Mouse (Mus musculus): ENCODE measurements at regions not wholly inside any gene's neighbourhood (a gene's known extent, or its start where the extent isn't known, plus 50 kb on each side); places are given as distances from the start of the nearest gene placed in this dataset.

DNA sequence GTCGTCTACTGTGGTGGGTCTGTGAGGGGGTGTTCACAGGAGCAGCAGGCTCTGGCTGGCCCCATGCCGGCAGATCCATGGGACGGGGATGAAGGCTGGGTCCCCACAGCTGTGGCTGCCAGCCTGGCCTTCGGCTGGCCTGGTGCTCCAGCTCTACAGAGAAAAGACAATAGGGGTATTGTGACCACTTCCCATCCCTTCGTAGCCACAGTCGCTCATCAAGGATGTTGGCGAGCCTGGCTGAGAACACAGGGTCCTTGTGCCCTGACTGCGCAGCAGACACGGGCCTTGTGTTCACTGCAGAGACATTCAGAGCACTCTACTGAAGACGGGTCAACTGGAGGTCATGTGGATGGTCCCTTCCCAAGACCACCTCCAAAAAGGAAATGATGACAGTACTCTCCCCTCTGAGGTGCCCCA lies 102.4 kb upstream of the 1700021F07Rik start:
- Histone ChIP-seq H3K27ac (ENCODE audit: low read depth, low read length) (no peak overlapping the region), H3K4me3 (ENCODE audit: low read depth, low read length) (no peak overlapping the region), H3K36me3 (ENCODE audit: control insufficient read depth, insufficient read depth, low read length) (no peaks in the 10 kb centered on the region), H3K9ac (ENCODE audit: low read length) (no peak overlapping the region), H3K4me2 (no peak overlapping the region), H3K27me3 (ENCODE audit: control insufficient read depth, insufficient read depth, low read length) (no peaks in the 10 kb centered on the region), H3K9me3 (ENCODE audit: control insufficient read depth, low read length) (no peaks in the 10 kb centered on the region), H3K4me1 (ENCODE audit: control insufficient read depth, insufficient read depth, low read length) (no peaks in the 10 kb centered on the region)
- no peak for DNase-seq (ENCODE audit: low spot score, missing footprints)
- WGBS = 80% methylated on average over 10 of the region's 10 CpGs
- ATAC-seq (ENCODE audit: low FRiP score) = no peak

DNA sequence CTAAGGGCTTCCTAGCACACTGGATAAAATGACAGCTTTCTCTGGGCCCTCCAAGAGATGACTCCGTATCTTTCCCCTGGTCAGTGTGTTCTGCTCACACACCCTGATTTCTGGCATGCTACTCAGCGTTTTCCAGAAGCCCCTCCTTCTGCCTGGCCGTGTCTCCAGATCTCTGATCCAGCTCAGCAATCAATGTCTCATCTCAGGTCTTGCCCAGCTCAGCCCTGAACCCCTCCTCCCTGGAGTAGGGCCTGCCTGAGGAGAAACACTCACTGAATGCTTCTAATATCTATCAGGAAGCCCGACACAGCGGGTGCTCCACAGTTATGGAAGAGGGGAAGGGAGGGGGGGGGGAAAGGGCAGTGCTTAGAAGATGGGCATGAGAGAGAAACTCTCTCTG lies 101.9 kb upstream of the 1700021F07Rik start:
- Histone ChIP-seq H3K36me3 (ENCODE audit: control insufficient read depth, insufficient read depth, low read length) (no peaks in the 10 kb centered on the region), H3K9me3 (ENCODE audit: control insufficient read depth, low read length) (no peaks in the 10 kb centered on the region), H3K4me2 (no peak overlapping the region), H3K27me3 (ENCODE audit: control insufficient read depth, insufficient read depth, low read length) (no peaks in the 10 kb centered on the region), H3K9ac (ENCODE audit: low read length) (no peak overlapping the region), H3K4me3 (ENCODE audit: low read depth, low read length) (no peak overlapping the region), H3K4me1 (ENCODE audit: control insufficient read depth, insufficient read depth, low read length) (no peaks in the 10 kb centered on the region), H3K27ac (ENCODE audit: low read depth, low read length) (no peak overlapping the region)
- DNase-seq (ENCODE audit: low spot score, missing footprints) (no peak), ATAC-seq (ENCODE audit: low FRiP score) (no peak)
- 85% methylated on average over 5 of the region's 5 CpGs for WGBS

DNA sequence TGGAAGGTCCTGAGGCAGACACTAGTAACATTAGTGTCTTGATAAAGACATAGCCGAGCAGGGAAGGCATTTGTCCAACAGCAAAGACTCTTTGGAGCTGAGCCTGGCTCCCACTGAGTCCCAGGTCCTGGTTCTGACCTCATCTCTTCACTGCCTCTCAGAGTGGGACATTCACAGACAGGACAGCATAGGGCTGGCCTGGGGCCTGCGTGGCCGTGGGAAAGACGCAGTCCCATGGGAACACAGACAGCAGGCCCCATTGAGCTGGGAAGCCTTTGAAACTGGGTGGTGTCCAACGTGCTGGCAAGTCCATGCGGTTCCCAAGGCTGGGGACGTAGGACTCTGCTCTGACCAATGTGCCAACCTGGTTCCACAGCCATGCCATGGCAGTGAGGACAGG lies 97.5 kb upstream of the 1700021F07Rik start:
- Histone ChIP-seq H3K4me2 (no peak overlapping the region), H3K9me3 (ENCODE audit: control insufficient read depth, low read length) (no peaks in the 10 kb centered on the region), H3K4me1 (ENCODE audit: control insufficient read depth, insufficient read depth, low read length) (peaks cover 6% of the 10 kb centered on the region), H3K4me3 (ENCODE audit: low read depth, low read length) (no peak overlapping the region), H3K9ac (ENCODE audit: low read length) (no peak overlapping the region), H3K27ac (ENCODE audit: low read depth, low read length) (no peak overlapping the region), H3K36me3 (ENCODE audit: control insufficient read depth, insufficient read depth, low read length) (no peaks in the 10 kb centered on the region), H3K27me3 (ENCODE audit: control insufficient read depth, insufficient read depth, low read length) (no peaks in the 10 kb centered on the region)
- WGBS = 90% methylated on average over 7 of the region's 7 CpGs
- ATAC-seq (ENCODE audit: low FRiP score) = no peak
- no peak for DNase-seq (ENCODE audit: low spot score, missing footprints)

DNA sequence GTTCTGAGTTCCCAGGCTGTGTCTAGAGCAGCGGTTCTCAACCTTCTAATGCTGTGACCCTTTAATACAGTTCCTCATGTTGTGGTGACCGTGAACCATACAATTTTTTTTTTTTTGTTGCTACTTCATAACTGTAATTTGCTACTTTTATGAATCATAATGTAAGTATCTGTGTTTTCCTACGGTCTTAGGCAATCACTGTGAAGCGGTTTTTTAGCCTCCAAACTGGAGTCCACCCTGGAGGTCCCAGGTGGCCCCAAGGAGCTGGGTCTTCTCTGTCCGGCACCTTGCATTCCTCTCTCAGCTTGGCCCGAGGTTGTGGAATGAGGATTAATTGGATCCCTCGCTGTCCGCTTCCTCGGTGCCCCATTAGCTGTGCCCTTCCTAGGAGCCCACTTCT lies 96.6 kb upstream of the 1700021F07Rik start:
- no peak for DNase-seq (ENCODE audit: low spot score, missing footprints)
- H3K4me3 ChIP-seq (ENCODE audit: low read depth, low read length) = no peak overlapping the region
- no peak for ATAC-seq (ENCODE audit: low FRiP score)

DNA sequence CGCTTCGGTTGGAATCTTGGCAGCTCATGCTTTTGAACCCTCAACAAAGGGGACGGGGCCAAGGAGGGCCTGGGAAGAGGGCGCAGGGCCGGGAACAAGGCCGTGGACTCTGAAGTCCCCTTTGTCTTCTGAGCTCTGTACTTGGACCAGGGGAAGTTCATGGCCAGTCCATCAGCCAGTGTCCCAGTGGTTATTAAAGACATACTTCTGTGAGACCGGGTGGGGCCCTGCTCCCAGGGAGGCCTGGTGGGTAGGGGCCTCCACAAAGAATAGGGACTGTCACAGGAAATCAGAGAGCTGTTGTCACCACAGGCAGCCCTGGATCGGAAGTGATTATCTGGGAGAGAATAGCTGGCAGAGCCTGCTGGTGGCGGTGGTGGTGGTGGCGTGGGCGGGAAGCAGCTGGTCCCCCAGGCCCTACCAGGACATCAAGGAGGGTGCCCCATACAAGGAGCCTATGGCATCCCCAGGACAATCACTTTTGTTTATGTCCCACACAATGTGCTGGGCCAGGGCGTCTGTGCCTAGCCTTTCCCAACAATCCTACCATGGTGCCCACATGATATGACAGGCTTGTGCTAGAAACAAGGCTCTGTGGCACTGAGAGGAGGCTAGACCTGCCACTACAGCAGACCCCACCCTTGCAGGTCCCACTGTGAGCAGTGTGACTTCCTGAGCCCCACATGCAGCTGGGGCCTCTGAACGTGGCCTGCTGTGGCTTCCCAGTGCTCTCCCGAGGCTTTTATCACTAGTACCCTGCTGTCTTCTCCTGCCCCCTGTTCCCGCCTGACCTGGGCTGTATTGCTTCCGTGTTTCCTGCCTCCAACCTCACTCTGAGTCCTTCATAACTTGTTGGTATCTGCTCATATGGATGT lies 96.0 kb upstream of the 1700021F07Rik start:
- Histone ChIP-seq H3K27ac (ENCODE audit: low read depth, low read length) (no peak overlapping the region), H3K27me3 (ENCODE audit: control insufficient read depth, insufficient read depth, low read length) (no peaks in the 10 kb centered on the region), H3K9ac (ENCODE audit: low read length) (no peak overlapping the region), H3K4me2 (no peak overlapping the region), H3K36me3 (ENCODE audit: control insufficient read depth, insufficient read depth, low read length) (no peaks in the 10 kb centered on the region), H3K4me3 (ENCODE audit: low read depth, low read length) (no peak overlapping the region), H3K9me3 (ENCODE audit: control insufficient read depth, low read length) (no peaks in the 10 kb centered on the region), H3K4me1 (ENCODE audit: control insufficient read depth, insufficient read depth, low read length) (peaks cover 6% of the 10 kb centered on the region)
- DNase-seq (ENCODE audit: low spot score, missing footprints) = no peak
- WGBS = 63% methylated on average over 16 of the region's 16 CpGs
- ATAC-seq (ENCODE audit: low FRiP score) = 0 out of 2 replicates have a peak, but pooled peaks have one; percentile 22

More for the DNA sequence above, 96.6 kb upstream of the 1700021F07Rik start:
- Histone ChIP-seq H3K27ac (ENCODE audit: low read depth, low read length) (no peak overlapping the region), H3K27me3 (ENCODE audit: control insufficient read depth, insufficient read depth, low read length) (no peaks in the 10 kb centered on the region), H3K4me2 (no peak overlapping the region), H3K4me1 (ENCODE audit: control insufficient read depth, insufficient read depth, low read length) (peaks cover 6% of the 10 kb centered on the region), H3K36me3 (ENCODE audit: control insufficient read depth, insufficient read depth, low read length) (no peaks in the 10 kb centered on the region), H3K9me3 (ENCODE audit: control insufficient read depth, low read length) (no peaks in the 10 kb centered on the region), H3K9ac (ENCODE audit: low read length) (no peak overlapping the region)
- 87% methylated on average over 9 of the region's 9 CpGs for WGBS

DNA sequence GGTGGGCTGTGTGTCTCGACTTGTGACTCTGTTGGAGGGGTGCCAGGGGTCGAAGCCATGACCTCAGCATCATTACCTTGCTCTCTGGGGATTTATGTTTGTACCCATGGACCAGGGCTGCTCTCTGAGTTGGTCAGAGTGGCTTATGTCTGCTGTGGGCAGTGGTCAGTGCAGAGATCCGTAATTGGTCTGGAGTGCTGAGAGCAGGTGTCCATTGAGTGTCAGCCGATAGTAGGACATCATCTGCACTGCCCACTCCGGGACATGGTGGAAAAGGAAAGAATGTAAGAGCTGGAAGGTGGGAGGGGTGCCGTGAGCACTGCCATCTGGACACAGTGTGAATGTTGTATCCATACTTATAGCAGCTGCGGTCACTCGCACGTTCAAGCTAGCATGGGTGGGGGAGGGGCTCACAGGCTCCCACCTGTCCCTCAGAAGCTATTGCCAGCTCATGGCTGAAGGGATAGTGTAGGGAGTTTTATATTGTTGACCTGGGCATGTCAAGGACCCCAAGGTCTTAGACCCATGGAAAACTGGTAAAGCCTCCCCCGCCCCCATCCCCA lies 94.4 kb upstream of the 1700021F07Rik start:
- Histone ChIP-seq H3K4me2 (no peak overlapping the region), H3K9me3 (ENCODE audit: control insufficient read depth, low read length) (no peaks in the 10 kb centered on the region), H3K4me3 (ENCODE audit: low read depth, low read length) (no peak overlapping the region), H3K27ac (ENCODE audit: low read depth, low read length) (no peak overlapping the region), H3K36me3 (ENCODE audit: control insufficient read depth, insufficient read depth, low read length) (no peaks in the 10 kb centered on the region), H3K4me1 (ENCODE audit: control insufficient read depth, insufficient read depth, low read length) (peaks cover 6% of the 10 kb centered on the region), H3K27me3 (ENCODE audit: control insufficient read depth, insufficient read depth, low read length) (no peaks in the 10 kb centered on the region), H3K9ac (ENCODE audit: low read length) (no peak overlapping the region)
- ATAC-seq (ENCODE audit: low FRiP score) (0 out of 2 replicates have a peak, but pooled peaks have one; percentile 30), DNase-seq (ENCODE audit: low spot score, missing footprints) (no peak)
- 83% methylated on average over 10 of the region's 10 CpGs for WGBS

DNA sequence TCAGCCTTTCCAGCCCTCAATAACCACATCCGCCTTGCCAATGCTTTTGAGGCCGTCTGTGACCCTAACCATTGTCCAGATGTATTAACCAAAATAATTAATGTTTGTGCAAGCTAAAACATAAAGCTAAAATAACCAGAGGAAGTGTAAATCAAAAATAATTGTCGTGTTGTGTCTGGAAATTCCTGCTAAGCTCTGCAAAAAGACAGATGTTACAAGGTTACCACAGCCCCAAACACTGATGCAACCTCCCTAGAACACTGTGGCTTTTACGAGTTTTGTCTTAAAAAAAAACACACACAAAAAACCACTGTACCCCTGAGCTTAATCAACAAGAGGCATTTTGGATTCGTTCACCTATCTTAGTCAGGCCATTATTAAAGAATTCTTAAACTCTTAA lies 90.5 kb upstream of the 1700021F07Rik start:
- Histone ChIP-seq H3K9me3 (ENCODE audit: control insufficient read depth, low read length) (no peaks in the 10 kb centered on the region), H3K27me3 (ENCODE audit: control insufficient read depth, insufficient read depth, low read length) (no peaks in the 10 kb centered on the region), H3K4me3 (ENCODE audit: low read depth, low read length) (no peak overlapping the region), H3K9ac (ENCODE audit: low read length) (no peak overlapping the region), H3K36me3 (ENCODE audit: control insufficient read depth, insufficient read depth, low read length) (no peaks in the 10 kb centered on the region), H3K27ac (ENCODE audit: low read depth, low read length) (no peak overlapping the region), H3K4me1 (ENCODE audit: control insufficient read depth, insufficient read depth, low read length) (no peaks in the 10 kb centered on the region; the same call in 1 of the 2 replicates), H3K4me2 (no peak overlapping the region)
- WGBS = 72% methylated on average over 5 of the region's 5 CpGs
- ATAC-seq (ENCODE audit: low FRiP score) (no peak), DNase-seq (ENCODE audit: low spot score, missing footprints) (no peak)

DNA sequence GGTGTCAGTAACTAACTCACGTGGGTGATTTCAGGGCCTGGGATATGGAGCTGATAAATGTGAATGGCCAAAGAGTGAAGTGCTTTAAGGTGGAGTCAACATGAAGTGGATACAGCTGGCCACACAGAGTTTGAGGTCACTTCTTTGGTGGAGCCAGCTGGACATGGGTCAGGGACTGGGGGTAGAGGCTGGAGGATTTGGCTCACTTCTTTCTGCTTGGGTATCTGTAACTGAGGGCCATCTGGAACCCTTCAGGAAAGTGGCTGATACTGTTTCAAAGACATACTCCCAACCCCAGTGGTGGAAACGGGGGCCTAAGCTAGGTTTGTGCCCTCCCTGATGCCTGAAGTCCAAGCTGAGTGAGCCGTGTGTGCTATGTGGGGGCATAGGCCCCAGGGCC lies 90.1 kb upstream of the 1700021F07Rik start:
- 72% methylated on average over 3 of the region's 3 CpGs for WGBS
- no peak overlapping the region for H3K9ac ChIP-seq (ENCODE audit: low read length)

DNA sequence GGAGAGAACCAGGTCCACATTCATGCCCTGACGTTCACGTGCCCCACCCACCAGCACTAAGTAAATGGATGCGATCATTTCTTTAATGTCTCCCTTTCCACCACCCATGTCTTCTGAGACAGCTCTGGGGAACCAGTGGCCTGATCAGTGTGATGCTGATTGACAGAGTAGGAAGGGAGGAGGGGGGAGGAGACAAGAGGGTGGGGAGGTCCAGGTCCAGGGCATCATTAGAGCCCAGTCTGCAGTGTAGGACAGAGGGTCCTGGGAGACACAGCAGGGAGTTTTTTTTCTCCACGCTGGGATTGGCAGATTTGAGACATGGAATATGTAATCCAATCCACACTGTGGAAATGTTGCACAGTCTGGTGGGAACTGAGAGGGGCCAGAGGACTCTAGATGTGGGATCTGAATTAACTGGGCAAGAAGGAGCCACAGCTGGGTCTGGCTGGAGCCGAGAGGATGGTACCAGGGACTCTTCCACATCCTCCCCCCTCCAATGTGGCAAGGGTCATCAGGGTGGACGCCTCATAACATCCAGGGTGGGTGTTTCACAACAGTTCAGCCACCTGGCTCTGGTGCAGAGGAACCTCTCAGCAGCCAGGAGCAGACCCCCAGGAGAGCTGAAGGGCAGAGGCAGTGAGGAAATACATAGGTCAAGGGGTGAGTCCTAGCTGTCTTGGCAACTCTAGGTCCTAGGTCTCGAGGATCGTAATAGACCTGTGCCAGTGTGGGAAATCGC lies 89.3 kb upstream of the 1700021F07Rik start:
- WGBS = 79% methylated on average over 9 of the region's 9 CpGs
- Histone ChIP-seq H3K4me1 (ENCODE audit: control insufficient read depth, insufficient read depth, low read length) (no peaks in the 10 kb centered on the region), H3K4me2 (no peak overlapping the region), H3K36me3 (ENCODE audit: control insufficient read depth, insufficient read depth, low read length) (no peaks in the 10 kb centered on the region), H3K9me3 (ENCODE audit: control insufficient read depth, low read length) (no peaks in the 10 kb centered on the region), H3K27me3 (ENCODE audit: control insufficient read depth, insufficient read depth, low read length) (no peaks in the 10 kb centered on the region), H3K27ac (ENCODE audit: low read depth, low read length) (no peak overlapping the region), H3K9ac (ENCODE audit: low read length) (no peak overlapping the region), H3K4me3 (ENCODE audit: low read depth, low read length) (no peak overlapping the region)
- ATAC-seq (ENCODE audit: low FRiP score) (no peak), DNase-seq (ENCODE audit: low spot score, missing footprints) (no peak)

More for the DNA sequence above, 90.1 kb upstream of the 1700021F07Rik start:
- no peaks in the 10 kb centered on the region for H3K27me3 ChIP-seq (ENCODE audit: control insufficient read depth, insufficient read depth, low read length)
- no peak for ATAC-seq (ENCODE audit: low FRiP score)
- H3K36me3 ChIP-seq (ENCODE audit: control insufficient read depth, insufficient read depth, low read length) = no peaks in the 10 kb centered on the region
- no peaks in the 10 kb centered on the region for H3K9me3 ChIP-seq (ENCODE audit: control insufficient read depth, low read length)
- no peak overlapping the region for H3K27ac ChIP-seq (ENCODE audit: low read depth, low read length)
- no peak for DNase-seq (ENCODE audit: low spot score, missing footprints)
- no peak overlapping the region for H3K4me3 ChIP-seq (ENCODE audit: low read depth, low read length)
- no peaks in the 10 kb centered on the region for H3K4me1 ChIP-seq (ENCODE audit: control insufficient read depth, insufficient read depth, low read length)
- no peak overlapping the region for H3K4me2 ChIP-seq
